Mouse (Mus musculus) C2C12 (cell line): ENCODE measurements around the gene Olfr1052. TPM values are rescaled to one million over a fixed set of nuclear protein-coding genes. Genes with fewer than 3 reads are reported as not detected.
"Not testable (repeated sequence)": the region's sequence is repeated elsewhere in the genome, so short reads cannot be mapped to it uniquely, and the experiment has no call there.

Source experiments
- H3K27me3 ChIP-seq: one replicate; pipeline ENCODE4 v1.6.1; 2011; ENCODE audit not compliant: control insufficient read depth, insufficient read depth, insufficient read length
- H3K36me3 ChIP-seq: one replicate; pipeline ENCODE4 v1.6.1; 2011; ENCODE audit not compliant: control insufficient read depth, insufficient read depth
- H3K4me3 ChIP-seq: one replicate; pipeline ENCODE4 v1.5.1; 2011; ENCODE audit warnings: mild to moderate bottlenecking, control low read depth; ENCODE audit not compliant: poor library complexity, insufficient read depth, severe bottlenecking
- H3K79me2 ChIP-seq: one replicate; pipeline ENCODE4 v1.6.1; 2011; ENCODE audit not compliant: control insufficient read depth, insufficient read depth
- H3K79me3 ChIP-seq: one replicate; pipeline ENCODE4 v1.6.1; 2011; ENCODE audit warnings: low read depth, control low read depth
- H3ac ChIP-seq: one replicate; pipeline ENCODE3; 2011; ENCODE audit warnings: low read depth; ENCODE audit not compliant: control insufficient read depth, insufficient read length
- CEBPB ChIP-seq: IDR thresholded peaks from one replicate; pipeline ENCODE4 v1.6.1; 2011; ENCODE audit warnings: low read depth, mild to moderate bottlenecking, control low read depth, moderate library complexity
- CTCF ChIP-seq: IDR thresholded peaks from one replicate; pipeline ENCODE4 v1.5.1; 2011; ENCODE audit not compliant: control insufficient read depth, insufficient read depth, insufficient read length
- FOSL1 ChIP-seq: IDR thresholded peaks from one replicate; pipeline ENCODE4 v1.8.0; 2011; ENCODE audit warnings: mild to moderate bottlenecking, low read length; ENCODE audit not compliant: poor library complexity, insufficient read depth, severe bottlenecking
- MAX ChIP-seq: IDR thresholded peaks from one replicate; pipeline ENCODE4 v1.6.1; 2011; ENCODE audit warnings: mild to moderate bottlenecking, control low read depth
- MYOD1 ChIP-seq: IDR thresholded peaks from one replicate; pipeline ENCODE4 v1.6.1; 2011; ENCODE audit warnings: low read depth; ENCODE audit not compliant: control insufficient read depth, insufficient read length
- MYOG ChIP-seq: IDR thresholded peaks from one replicate; pipeline ENCODE4 v1.6.1; 2011; ENCODE audit not compliant: control insufficient read depth, insufficient read length; ENCODE audit errors: extremely low read depth
- USF1 ChIP-seq: IDR thresholded peaks from one replicate; pipeline ENCODE4 v1.6.1; 2011; ENCODE audit warnings: low read depth, mild to moderate bottlenecking, control low read depth, moderate library complexity
- long read RNA-seq, 2 experiments: library from polyadenylated mRNA; unstranded; transcript quantifications; one replicate each; pipeline ENCODE4 v2.0.0; 2019 to 2020
- polyA plus RNA-seq: library from polyadenylated mRNA; unstranded; fragments of >200 nt; fragmentation: generic; extraction: Trizol; gene quantifications from one replicate; pipeline ENCODE4 v1.2.1, GENCODE M21; 2012; ENCODE audit warnings: missing spikeins

Olfr1052 gene
- not detected for polyA plus RNA-seq
- long read RNA-seq, experiment 1: 0 reads
- long read RNA-seq, experiment 2: 0 reads

DNA sequence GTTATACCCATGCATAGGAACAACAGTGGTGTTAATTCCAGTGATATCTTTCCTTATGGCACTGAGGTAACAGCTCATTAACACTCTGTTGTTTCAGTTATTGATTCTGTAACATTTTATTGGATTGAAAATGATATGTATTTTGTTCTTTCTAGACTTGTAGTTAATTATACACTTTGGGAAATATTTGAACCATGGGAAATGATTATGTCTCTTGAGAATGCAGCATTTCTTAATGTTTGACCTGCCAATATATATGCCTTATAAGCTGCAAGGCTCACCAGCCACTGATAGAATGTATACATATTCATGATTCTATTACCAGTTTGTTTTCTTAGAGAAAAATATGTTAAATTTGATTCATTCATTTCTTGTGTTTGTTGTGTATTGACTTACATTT lies at the start of gene Olfr1052:
Olfr1052 (plus strand) TSS at position 301 of the 400 bp plus-strand sequence.
- Histone ChIP-seq H3K27me3 (no peaks in the 10 kb centered on the region), H3K4me3 (no peak within 1 kb of the TSS), H3K79me3 (no peaks in the 10 kb centered on the region), H3K79me2 (no peaks in the 10 kb centered on the region), H3ac (no peak within 1 kb of the TSS), H3K36me3 (no peaks in the 10 kb centered on the region)
- TF ChIP-seq CEBPB: no peak
- no peak for TF ChIP-seq MAX
- no peak for TF ChIP-seq MYOG
- TF ChIP-seq MYOD1: no peak
- no peak for TF ChIP-seq FOSL1
- no peak for TF ChIP-seq CTCF

DNA sequence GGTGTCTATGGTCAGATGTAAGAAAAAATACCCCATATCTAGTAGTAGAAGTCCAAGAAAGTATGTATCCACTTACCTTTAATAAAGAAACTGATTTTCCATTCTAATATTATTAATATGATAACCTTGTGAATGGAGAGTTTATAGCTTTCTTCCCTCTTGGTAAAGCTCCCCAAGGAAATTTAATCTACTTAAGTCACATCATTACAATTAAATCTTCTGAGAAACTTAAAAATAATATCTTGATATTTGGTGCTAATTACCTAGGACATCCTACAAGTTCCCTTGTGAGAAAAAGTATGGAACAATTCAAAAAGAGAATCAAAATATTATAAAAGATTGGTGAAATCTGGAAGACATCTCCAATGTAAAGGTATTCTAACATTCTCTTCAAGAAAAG lies 34.0 kb upstream of the Olfr1052 start, which contains the start of gene Olfr1049:
Olfr1049 (minus strand) TSS at position 101 of the 400 bp plus-strand sequence.
- H3K79me3 ChIP-seq, H3K36me3 ChIP-seq, H3K4me3 ChIP-seq, H3ac ChIP-seq, H3K27me3 ChIP-seq, H3K79me2 ChIP-seq: not testable (repeated sequence)

DNA sequence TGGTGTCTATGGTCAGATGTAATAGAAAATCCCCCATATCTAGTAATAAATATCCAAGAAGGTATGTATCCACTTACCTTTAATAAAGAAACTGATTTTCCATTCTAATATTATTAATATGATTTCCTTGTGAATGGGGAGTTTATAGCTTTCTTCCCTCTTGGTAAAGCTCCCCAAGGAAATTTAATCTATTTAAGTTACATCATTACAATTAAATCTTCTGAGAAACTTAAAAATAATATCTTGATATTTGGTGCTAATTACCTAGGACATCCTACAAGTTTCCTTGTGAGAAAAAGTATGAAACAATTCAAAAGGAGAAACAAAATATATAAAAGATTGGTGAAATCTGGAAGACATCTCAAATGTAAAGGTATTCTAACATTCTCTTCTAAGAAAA lies 13.3 kb upstream of the Olfr1052 start, which contains the start of gene Olfr1051:
Olfr1051 (minus strand) TSS at position 101 of the 400 bp plus-strand sequence.
- H3K27me3 ChIP-seq, H3K79me3 ChIP-seq, H3K36me3 ChIP-seq: not testable (repeated sequence)

DNA sequence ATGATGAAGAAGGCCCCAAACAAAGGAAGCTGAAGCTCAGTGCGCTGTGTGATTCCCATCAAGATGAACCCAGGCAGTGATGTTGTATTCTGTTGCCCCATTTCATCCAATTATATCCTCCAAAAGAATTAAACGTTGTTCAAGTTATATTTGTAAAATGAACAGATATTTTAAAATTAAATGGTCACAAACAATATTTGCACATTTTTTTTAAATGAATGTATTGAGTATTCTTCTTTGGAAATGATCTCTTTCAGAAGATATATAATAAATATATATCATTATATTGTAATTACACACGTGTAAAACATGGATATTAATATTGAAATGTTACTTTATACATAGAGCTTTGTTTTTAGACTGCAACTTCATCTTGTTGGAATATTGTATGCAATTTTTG lies 22.9 kb downstream of the Olfr1052 start, which contains the start of gene Olfr1053:
Olfr1053 (minus strand) TSS at position 101 of the 400 bp plus-strand sequence.
- H3K27me3 ChIP-seq: no peaks in the 10 kb centered on the region
- no peak within 1 kb of the TSS for H3K4me3 ChIP-seq
- TF ChIP-seq USF1: no peak
- TF ChIP-seq CEBPB: no peak
- TF ChIP-seq CTCF: no peak
- no peak for TF ChIP-seq MYOG
- no peak for TF ChIP-seq FOSL1
- no peak for TF ChIP-seq MAX
- TF ChIP-seq MYOD1: no peak
- no peaks in the 10 kb centered on the region for H3K79me2 ChIP-seq
- H3K79me3 ChIP-seq: no peaks in the 10 kb centered on the region
- H3ac ChIP-seq: no peak within 1 kb of the TSS
- no peaks in the 10 kb centered on the region for H3K36me3 ChIP-seq

More for the DNA sequence above, 13.3 kb upstream of the Olfr1052 start, which contains the start of gene Olfr1051:
- H3ac ChIP-seq, H3K79me2 ChIP-seq, H3K4me3 ChIP-seq: not testable (repeated sequence)

DNA sequence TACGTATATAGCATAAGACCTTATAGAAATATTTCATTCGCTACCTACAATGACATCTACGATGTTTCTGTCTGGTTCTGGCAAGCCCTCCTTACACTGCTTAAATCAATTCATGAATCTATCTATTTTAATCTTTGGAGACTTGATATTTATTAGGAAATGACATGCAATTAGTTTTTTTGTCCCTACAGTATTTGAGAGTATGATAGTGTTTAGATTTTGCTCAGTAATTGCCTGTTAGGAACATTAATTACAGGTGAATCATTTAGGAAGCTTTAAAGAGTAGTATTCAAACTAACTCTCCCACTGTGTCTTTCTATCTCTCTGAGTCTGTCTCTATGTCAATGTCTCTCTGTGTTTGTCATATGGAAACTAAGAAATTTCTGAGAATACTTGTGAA lies 43.1 kb downstream of the Olfr1052 start, which contains the start of gene Olfr1054:
Olfr1054 (minus strand) TSS at position 101 of the 400 bp plus-strand sequence.
- Histone ChIP-seq H3K27me3 (no peaks in the 10 kb centered on the region), H3K36me3 (no peaks in the 10 kb centered on the region), H3K79me3 (no peaks in the 10 kb centered on the region), H3K79me2 (no peaks in the 10 kb centered on the region), H3K4me3 (no peak within 1 kb of the TSS), H3ac (no peak within 1 kb of the TSS)
- TF ChIP-seq MAX (no peak), CTCF (no peak), CEBPB (no peak), USF1 (no peak), MYOG (no peak), FOSL1 (no peak), MYOD1 (no peak)

Other genes with a start within 250 kb of the Olfr1052 start
- gene Olfr1034, start 246.6 kb upstream of the Olfr1052 start, polyA plus RNA-seq: not detected
- gene Olfr1036, start 218.5 kb upstream of the Olfr1052 start, polyA plus RNA-seq: not detected
- gene Olfr1037, start 205.1 kb upstream of the Olfr1052 start, polyA plus RNA-seq: not detected
- gene Olfr1039, start 156.5 kb upstream of the Olfr1052 start, polyA plus RNA-seq: not detected
- gene Olfr1040, start 145.7 kb upstream of the Olfr1052 start, polyA plus RNA-seq: not detected
- not detected for gene Olfr1042, start 130.6 kb upstream of the Olfr1052 start, polyA plus RNA-seq
- gene Olfr1043, start 124.9 kb upstream of the Olfr1052 start, polyA plus RNA-seq: not detected
- gene Olfr1044, start 114.6 kb upstream of the Olfr1052 start, polyA plus RNA-seq: not detected
- gene Olfr52, start 106.8 kb upstream of the Olfr1052 start, polyA plus RNA-seq: not detected
- gene Olfr1045, start 89.4 kb upstream of the Olfr1052 start, polyA plus RNA-seq: not detected
- gene Olfr1046, start 73.1 kb upstream of the Olfr1052 start, polyA plus RNA-seq: not detected
- gene Olfr1047, start 61.1 kb upstream of the Olfr1052 start, polyA plus RNA-seq: not detected
- gene Olfr1048, start 52.2 kb upstream of the Olfr1052 start, polyA plus RNA-seq: not detected
- gene Olfr1049, start 34.1 kb upstream of the Olfr1052 start, polyA plus RNA-seq: not detected
- not detected for gene Olfr1051, start 13.4 kb upstream of the Olfr1052 start, polyA plus RNA-seq
- not detected for gene Olfr1053, start 22.8 kb downstream of the Olfr1052 start, polyA plus RNA-seq
- gene Olfr1054, start 43.0 kb downstream of the Olfr1052 start, polyA plus RNA-seq: not detected
- gene Olfr1055, start 57.8 kb downstream of the Olfr1052 start, polyA plus RNA-seq: not detected
- not detected for gene Olfr1056, start 70.0 kb downstream of the Olfr1052 start, polyA plus RNA-seq
- not detected for gene Olfr1057, start 85.9 kb downstream of the Olfr1052 start, polyA plus RNA-seq
- gene Olfr1058, start 96.1 kb downstream of the Olfr1052 start, polyA plus RNA-seq: not detected
- gene Olfr1061, start 121.6 kb downstream of the Olfr1052 start, polyA plus RNA-seq: not detected
- gene Olfr1062, start 134.3 kb downstream of the Olfr1052 start, polyA plus RNA-seq: not detected
- gene Olfr1065, start 158.1 kb downstream of the Olfr1052 start, polyA plus RNA-seq: not detected
- not detected for gene Olfr1066, start 163.8 kb downstream of the Olfr1052 start, polyA plus RNA-seq
- gene Olfr228, start 194.9 kb downstream of the Olfr1052 start, polyA plus RNA-seq: not detected
- not detected for gene Olfr1076, start 216.0 kb downstream of the Olfr1052 start, polyA plus RNA-seq